Mouse (Mus musculus) neutrophil, adult 65 days (primary cell): ENCODE data around the gene Tsc1. TPM values are rescaled to one million over a fixed set of nuclear protein-coding genes. Genes with fewer than 3 reads are reported as not detected.

Source experiments
- total RNA-seq: library from RNA; stranded (reverse); gene quantifications from 2 replicates; pipeline ENCODE4 v1.2.4, GENCODE M21; 2023

Gene Tsc1
- 32.7 and 44.4 TPM in 2 replicates for total RNA-seq

GRCm38 (mm10) chr2:28640461-28641424, at the start of gene Tsc1:
Gene Tsc1 (plus strand): TSS chr2:28641228.

DNA sequence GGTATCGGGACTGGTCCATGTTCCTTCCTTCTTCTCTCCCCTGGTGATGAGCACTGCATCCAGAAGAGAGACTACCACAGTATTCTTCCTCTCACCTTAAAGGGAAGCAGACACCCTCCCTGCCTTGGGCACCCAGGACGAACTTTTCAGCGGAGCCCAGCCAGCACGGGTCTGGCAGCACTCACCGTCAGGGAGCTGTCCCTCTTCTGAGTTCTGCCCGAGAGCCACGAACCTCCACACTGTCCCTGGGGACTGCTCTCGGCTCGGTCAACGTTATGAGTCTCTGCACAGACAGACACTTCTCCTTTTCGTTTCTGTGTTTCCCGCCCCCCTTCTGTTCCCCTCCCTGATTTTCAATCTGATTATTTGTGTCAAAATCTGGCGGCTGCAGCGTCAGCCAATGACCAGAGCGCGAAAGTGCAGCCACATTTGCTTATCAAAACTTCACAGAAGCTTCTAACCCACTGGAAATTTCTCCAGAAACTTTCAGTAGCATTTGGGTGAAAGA, 19.3 kb upstream of the Tsc1 start, which contains the start of gene Gfi1b:
Gene Gfi1b, minus strand, starts transcription at position 319 of the 508 bp plus-strand sequence.

GRCm38 (mm10) chr2:28699361-28700335, 58.6 kb downstream of the Tsc1 start, which contains the start of the genes Spaca9 and Ak8:
Gene Spaca9 (minus strand): TSS chr2:28699727.
Gene Ak8 (plus strand): TSS chr2:28700164.

Other genes starting within 250 kb of the Tsc1 start
- 0.41 TPM in 1 of 2 replicates, not detected in the other for gene Ppp1r26, start 194.4 kb upstream of the Tsc1 start, total RNA-seq
- not detected in 2 replicates for gene 1700007K13Rik, start 174.9 kb upstream of the Tsc1 start, total RNA-seq
- 10.8 and 11.1 TPM in 2 replicates for gene Mrps2, start 173.2 kb upstream of the Tsc1 start, total RNA-seq
- gene Gbgt1, start 144.3 kb upstream of the Tsc1 start, total RNA-seq: 3.6 and 3.7 TPM in 2 replicates
- 1.5 TPM in 1 of 2 replicates, not detected in the other for gene Gm10134, start 135.1 kb upstream of the Tsc1 start, total RNA-seq
- 128 and 156 TPM in 2 replicates for gene Ralgds, start 128.1 kb upstream of the Tsc1 start, total RNA-seq
- not detected in 2 replicates for gene Cel, start 77.8 kb upstream of the Tsc1 start, total RNA-seq
- gene Gtf3c5, start 57.5 kb upstream of the Tsc1 start, total RNA-seq: 16.2 and 18.6 TPM in 2 replicates
- gene Gfi1b, start 19.2 kb upstream of the Tsc1 start, total RNA-seq: 5.5 and 6.3 TPM in 2 replicates
- gene Spaca9, start 58.5 kb downstream of the Tsc1 start, total RNA-seq: 11.9 and 16.3 TPM in 2 replicates
- gene Ak8, start 58.9 kb downstream of the Tsc1 start, total RNA-seq: 2.2 and 5.0 TPM in 2 replicates
- gene Gtf3c4, start 199.1 kb downstream of the Tsc1 start, total RNA-seq: 8.8 and 9.4 TPM in 2 replicates
- 5.1 and 5.8 TPM in 2 replicates for gene Ddx31, start 199.2 kb downstream of the Tsc1 start, total RNA-seq